Comparison of ENCODE assay signal across 24 mouse cellular contexts in the genomic region with DNA sequence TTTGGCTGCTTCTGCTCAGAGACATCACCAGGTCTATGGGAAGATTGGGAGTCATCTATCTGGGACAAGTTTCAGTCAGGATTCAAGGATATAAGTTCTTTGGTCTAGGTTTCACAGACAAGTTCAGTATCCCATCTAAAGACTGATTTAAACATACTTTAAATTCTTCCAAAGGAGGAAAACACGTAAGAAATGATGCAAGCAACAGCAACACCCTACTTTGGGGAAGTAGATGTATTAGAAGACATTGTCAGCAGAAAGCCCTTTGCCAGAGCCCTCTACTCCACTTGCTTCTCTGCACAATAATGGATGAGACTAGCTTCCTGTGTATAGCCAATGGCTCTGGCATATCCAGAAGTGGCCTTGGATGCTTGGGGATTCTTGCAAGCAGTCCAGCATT. TPM values are rescaled to one million over a fixed set of nuclear protein-coding genes. Genes with fewer than 3 reads are reported as not detected.
A peak's percentile ranks its signal among the peaks of the same experiment; 100 is the strongest.
DNase-seq lines count a peak whose midpoint lies in the region; ATAC-seq and TF ChIP-seq lines count a peak whose summit lies in the region.
"Had no signal": no experiment of that assay in that cellular context is flagged by ENCODE, and none has a peak within 500 bp of the region (broad histone marks: within the 10 kb centered on the region; RNA-seq: fewer than 3 reads in every experiment).

No protein-coding gene starts in this region.

- no peak for TF ChIP-seq POLR2A in liver, adult 2 months (IDR thresholded peaks at IDR 0.05; ENCODE audit: extremely low read depth, insufficient read depth, low read length)
- no peak for TF ChIP-seq POLR2A in bone marrow, adult 2 months (IDR thresholded peaks at IDR 0.05; ENCODE audit: borderline replicate concordance, control insufficient read depth, low read depth, low read length)

- no peaks in the 10 kb centered on the region for H3K79me2 ChIP-seq in liver, adult 2 months (ENCODE audit: control insufficient read depth, insufficient read depth, low read length)
- H3K79me2 ChIP-seq in macrophage (ENCODE audit: inconsistent target), result no peaks in the 10 kb centered on the region

- no peak overlapping the region for H3K4me3 ChIP-seq in liver, adult 2 months (ENCODE audit: insufficient read depth, low read depth, low read length)
- H3K4me3 ChIP-seq in liver, embryonic 11.5 days (ENCODE audit: low read depth, low read length), result no peak overlapping the region
- no peak overlapping the region for H3K4me3 ChIP-seq in bone marrow, adult 2 months (replicated peaks; ENCODE audit: control insufficient read depth, low read depth, low read length)
- no peak overlapping the region for H3K4me3 ChIP-seq in macrophage (ENCODE audit: inconsistent target)
- no peak overlapping the region for H3K4me3 ChIP-seq in midbrain, embryonic 10.5 days
- no peak overlapping the region for H3K4me3 ChIP-seq in forebrain, embryonic 15.5 days
- H3K4me3 ChIP-seq: embryonic facial prominence, embryonic 10.5 days; erythroblast, embryonic 14.5 days; forebrain, embryonic 10.5 days; heart, adult 2 months; heart, embryonic 15.5 days; hindbrain, embryonic 13.5 days had no signal

- H3K9me3 ChIP-seq in liver, embryonic 11.5 days (ENCODE audit: control insufficient read depth, low read length), result no peaks in the 10 kb centered on the region
- H3K9me3 ChIP-seq in midbrain, embryonic 10.5 days (replicated peaks), result no peaks in the 10 kb centered on the region
- H3K9me3 ChIP-seq in forebrain, embryonic 15.5 days, result no peaks in the 10 kb centered on the region
- H3K9me3 ChIP-seq: embryonic facial prominence, embryonic 10.5 days; forebrain, embryonic 10.5 days; heart, embryonic 15.5 days; hindbrain, embryonic 13.5 days had no signal

- 0 out of 2 replicates have a peak overlapping the region, but pooled peaks have one; percentile 26 for H3K27ac ChIP-seq in liver, adult 2 months (replicated peaks; ENCODE audit: insufficient read depth, low read depth, low read length)
- no peak overlapping the region for H3K27ac ChIP-seq in liver, embryonic 11.5 days (ENCODE audit: low read depth, low read length)
- peak overlapping the region; percentile 62 for H3K27ac ChIP-seq in bone marrow, adult 2 months (ENCODE audit: control insufficient read depth, insufficient read depth, low read depth, low read length, poor library complexity)
- peak overlapping the region; percentile 100 for H3K27ac ChIP-seq in macrophage
- H3K27ac ChIP-seq in midbrain, embryonic 10.5 days (replicated peaks), result no peak overlapping the region
- H3K27ac ChIP-seq in forebrain, embryonic 15.5 days (replicated peaks), result no peak overlapping the region
- H3K27ac ChIP-seq: embryonic facial prominence, embryonic 10.5 days; forebrain, embryonic 10.5 days; heart, adult 2 months; heart, embryonic 15.5 days; hindbrain, embryonic 13.5 days; hindbrain, postnatal 0 days had no signal

- TF ChIP-seq CTCF in liver, adult 2 months (IDR thresholded peaks at IDR 0.05; ENCODE audit: low read depth, low read length), result no peak
- no peak for TF ChIP-seq CTCF in bone marrow, adult 2 months (IDR thresholded peaks at IDR 0.05; ENCODE audit: control insufficient read depth, insufficient read depth, low read length)

- H3K9ac ChIP-seq in liver, adult 2 months (ENCODE audit: low read depth, low read length), result no peak overlapping the region
- no peak overlapping the region for H3K9ac ChIP-seq in liver, embryonic 11.5 days (ENCODE audit: low read depth, low read length)
- H3K9ac ChIP-seq in forebrain, embryonic 15.5 days (replicated peaks), result no peak overlapping the region
- H3K9ac ChIP-seq: heart, embryonic 15.5 days; hindbrain, embryonic 13.5 days had no signal

- no peak overlapping the region for H3K4me2 ChIP-seq in liver, embryonic 11.5 days
- no peak overlapping the region for H3K4me2 ChIP-seq in forebrain, embryonic 15.5 days (replicated peaks)
- H3K4me2 ChIP-seq: heart, embryonic 11.5 days; heart, embryonic 15.5 days; hindbrain, embryonic 13.5 days had no signal

- no peaks in the 10 kb centered on the region for H3K27me3 ChIP-seq in liver, adult 2 months (ENCODE audit: control insufficient read depth, insufficient read depth, low read length)
- H3K27me3 ChIP-seq in liver, embryonic 11.5 days (replicated peaks; ENCODE audit: control insufficient read depth, insufficient read depth, low read length), result no peaks in the 10 kb centered on the region
- no peaks in the 10 kb centered on the region for H3K27me3 ChIP-seq in midbrain, embryonic 10.5 days (ENCODE audit: low read depth, poor library complexity, severe bottlenecking)
- H3K27me3 ChIP-seq in forebrain, embryonic 15.5 days, result no peaks in the 10 kb centered on the region
- H3K27me3 ChIP-seq: CH12.LX; heart, embryonic 15.5 days; hindbrain, embryonic 13.5 days had no signal

- 63% methylated on average over 1 of the region's 1 CpGs for WGBS in liver, adult 2 months
- WGBS in liver, embryonic 11.5 days, result 58% methylated on average over 1 of the region's 1 CpGs
- WGBS in bone marrow, adult 2 months, result 35% methylated on average over 1 of the region's 1 CpGs
- WGBS in macrophage (ENCODE audit: missing documents), result 9% methylated on average over 1 of the region's 1 CpGs
- 84% methylated on average over 1 of the region's 1 CpGs for WGBS in midbrain, embryonic 10.5 days
- WGBS in forebrain, embryonic 15.5 days, result 84% methylated on average over 1 of the region's 1 CpGs

- H3K36me3 ChIP-seq in liver, adult 2 months (ENCODE audit: control insufficient read depth, insufficient read depth, low read length), result no peaks in the 10 kb centered on the region
- H3K36me3 ChIP-seq in liver, embryonic 11.5 days (ENCODE audit: control insufficient read depth, insufficient read depth, low read length), result no peaks in the 10 kb centered on the region
- no peaks in the 10 kb centered on the region for H3K36me3 ChIP-seq in macrophage (ENCODE audit: inconsistent target)
- no peaks in the 10 kb centered on the region for H3K36me3 ChIP-seq in midbrain, embryonic 10.5 days
- no peaks in the 10 kb centered on the region for H3K36me3 ChIP-seq in forebrain, embryonic 15.5 days
- H3K36me3 ChIP-seq: embryonic facial prominence, embryonic 10.5 days; forebrain, embryonic 10.5 days; heart, embryonic 15.5 days; hindbrain, embryonic 13.5 days had no signal

- H3K4me1 ChIP-seq in liver, adult 2 months (ENCODE audit: control insufficient read depth, insufficient read depth, low read length), result no peaks in the 10 kb centered on the region; the same call in 1 of the 2 replicates
- no peaks in the 10 kb centered on the region for H3K4me1 ChIP-seq in liver, embryonic 11.5 days (replicated peaks; ENCODE audit: control insufficient read depth, insufficient read depth, low read length)
- peaks cover 7% of the 10 kb centered on the region for H3K4me1 ChIP-seq in bone marrow, adult 2 months (ENCODE audit: control insufficient read depth, insufficient read depth, low read length)
- H3K4me1 ChIP-seq in midbrain, embryonic 10.5 days, result peaks cover 23% of the 10 kb centered on the region
- H3K4me1 ChIP-seq in forebrain, embryonic 15.5 days, result no peaks in the 10 kb centered on the region
- H3K4me1 ChIP-seq: heart, embryonic 15.5 days had no signal

- DNase-seq in liver, adult 2 months (ENCODE audit: extremely low read depth, low read depth, low spot score), result peak; percentile 19
- no peak for DNase-seq in liver, embryonic 11.5 days (ENCODE audit: low spot score)
- DNase-seq in 416B (ENCODE audit: low read depth), result peak; percentile 17
- DNase-seq in cerebellum, adult 18-20 months, result no peak
- DNase-seq in midbrain, embryonic 10.5 days (ENCODE audit: low spot score), result no peak
- DNase-seq: adrenal gland, adult 8-10 months; adrenal gland, postnatal 36 days; cerebellum, adult 2 months; cerebellum, postnatal 10 days; gastrocnemius, postnatal 10 days; heart, postnatal 14 days had no signal

- ATAC-seq in liver, embryonic 11.5 days (replicated peaks; ENCODE audit: low FRiP score), result no peak
- no peak for ATAC-seq in forebrain, embryonic 15.5 days (replicated peaks)
- ATAC-seq: forebrain, embryonic 14.5 days; hindbrain, postnatal 0 days had no signal

RNA-seq across cellular contexts. Expression of a gene that starts 41.8 kb away (rescaled TPM):
- total RNA-seq in liver, adult 2 months (2014; rRNA removed), result 4.3 and 5.3 TPM in 2 replicates
- polyA plus RNA-seq in liver, adult 2 months (2012; rRNA removed), result 4.8 and 5.5 TPM in 2 replicates
- 4.5 and 4.7 TPM in 2 replicates for polyA plus RNA-seq in liver, embryonic 11.5 days (2014; fragmentation: Nextera tagmentation; extraction: Ambion mirVana)
- polyA plus RNA-seq in bone marrow, adult 2 months (2011; ENCODE audit: insufficient read depth, insufficient read length, low replicate concordance, missing spikeins), result 5.4 and 5.5 TPM in 2 replicates
- 100 to 1,000 TPM in 20 of 26 experiments, 10 to 100 TPM in 6; 43.4 to 244 (median 138) TPM for total RNA-seq in macrophage (2018; cell fraction: chromatin; rRNA removed)
- total RNA-seq in macrophage (2018; cell fraction: cytosol; rRNA removed), result 100 to 1,000 TPM; 176 to 352 (median 243) TPM
- total RNA-seq in macrophage (2018; cell fraction: nucleus; rRNA removed), result 100 to 1,000 TPM; 107 to 327 (median 236) TPM
- polyA plus RNA-seq in macrophage (2018), result 161 to 284 TPM (median 167 TPM) in 3 replicates
- polyA plus RNA-seq in midbrain, embryonic 10.5 days (2016; fragmentation: Nextera tagmentation; extraction: Ambion mirVana), result 12.8 TPM in 2 replicates
- polyA plus RNA-seq in forebrain, embryonic 15.5 days (2015; fragmentation: Nextera tagmentation; extraction: Ambion mirVana), result 3.8 and 4.2 TPM in 2 replicates

Comparison
In these comparisons a context has a peak if more than half of its experiments do, and no peak if none do; other contexts are left out.
1. DNase-seq: peak in liver, adult 2 months (single experiment) and 416B (single experiment); none in liver, embryonic 11.5 days (single experiment), cerebellum, adult 18-20 months (0 of 2) and midbrain, embryonic 10.5 days (single experiment).
2. H3K27ac ChIP-seq: peak in liver, adult 2 months (single experiment), bone marrow, adult 2 months (single experiment) and macrophage (single experiment); none in liver, embryonic 11.5 days (single experiment), midbrain, embryonic 10.5 days (single experiment) and forebrain, embryonic 15.5 days (single experiment).
3. RNA of a gene that starts 41.8 kb away (polyA plus RNA-seq): 161 to 284 TPM in macrophage; 12.8 TPM in midbrain, embryonic 10.5 days, 5.4 to 5.5 TPM in bone marrow, adult 2 months, 4.8 to 5.5 TPM in liver, adult 2 months, 4.5 to 4.7 TPM in liver, embryonic 11.5 days and 3.8 to 4.2 TPM in forebrain, embryonic 15.5 days; every median in the first group is over 10 times any median in the second.